Comparison of ENCODE assay signal across 20 mouse cellular contexts in genomic region chr9:24293252-24293959, GRCm38 (mm10).
A peak's percentile ranks its signal among the peaks of the same experiment; 100 is the strongest.
DNase-seq lines count a peak whose midpoint lies in the region; ATAC-seq and TF ChIP-seq lines count a peak whose summit lies in the region.
"Had no signal": no experiment of that assay in that cellular context is flagged by ENCODE, and none has a peak within 500 bp of the region (broad histone marks: within the 10 kb centered on the region; RNA-seq: fewer than 3 reads in every experiment).

No protein-coding gene starts in this region.

- peak; percentile 53; the same call in 1 of the 2 replicates for ATAC-seq in embryonic facial prominence, embryonic 14.5 days (ENCODE audit: low read depth)
- ATAC-seq in hindbrain, embryonic 12.5 days (ENCODE audit: low FRiP score), result peak; percentile 71
- ATAC-seq in hindbrain, postnatal 0 days, result no peak
- 0 out of 2 replicates have a peak, but pooled peaks have one; percentile 37 for ATAC-seq in neural tube, embryonic 12.5 days (ENCODE audit: low FRiP score, low read depth)
- ATAC-seq: CD4-positive, CD25-positive, alpha-beta regulatory T cell, adult 4 months; intestine, embryonic 16.5 days had no signal

- H3K4me3 ChIP-seq in embryonic facial prominence, embryonic 14.5 days (ENCODE audit: low read depth, low read length), result no peak overlapping the region
- no peak overlapping the region for H3K4me3 ChIP-seq in embryonic facial prominence, embryonic 10.5 days
- H3K4me3 ChIP-seq in hindbrain, embryonic 12.5 days, result no peak overlapping the region
- H3K4me3 ChIP-seq in hindbrain, postnatal 0 days (ENCODE audit: low read length), result no peak overlapping the region
- no peak overlapping the region for H3K4me3 ChIP-seq in neural tube, embryonic 12.5 days
- H3K4me3 ChIP-seq: forebrain, embryonic 12.5 days; heart, embryonic 13.5 days had no signal

- 55% methylated on average over 12 of the region's 12 CpGs for WGBS in embryonic facial prominence, embryonic 14.5 days
- WGBS in embryonic facial prominence, embryonic 10.5 days, result 53% methylated on average over 12 of the region's 12 CpGs
- 34% methylated on average over 12 of the region's 12 CpGs for WGBS in hindbrain, embryonic 12.5 days
- 48% methylated on average over 12 of the region's 12 CpGs for whole genome bisulfite sequencing in hindbrain, postnatal 0 days
- WGBS in neural tube, embryonic 12.5 days, result 25% methylated on average over 12 of the region's 12 CpGs

- H3K4me2 ChIP-seq in embryonic facial prominence, embryonic 14.5 days (ENCODE audit: low read depth, low read length), result no peak overlapping the region
- H3K4me2 ChIP-seq in hindbrain, embryonic 12.5 days (replicated peaks), result no peak overlapping the region
- H3K4me2 ChIP-seq in hindbrain, postnatal 0 days (ENCODE audit: low read depth, low read length), result no peak overlapping the region
- H3K4me2 ChIP-seq in neural tube, embryonic 12.5 days (replicated peaks), result no peak overlapping the region
- H3K4me2 ChIP-seq: forebrain, embryonic 12.5 days; heart, embryonic 13.5 days; hindbrain, embryonic 14.5 days had no signal

- H3K9ac ChIP-seq in embryonic facial prominence, embryonic 14.5 days (ENCODE audit: low read depth, low read length), result no peak overlapping the region
- no peak overlapping the region for H3K9ac ChIP-seq in hindbrain, embryonic 12.5 days
- no peak overlapping the region for H3K9ac ChIP-seq in hindbrain, postnatal 0 days (replicated peaks; ENCODE audit: low read length)
- no peak overlapping the region for H3K9ac ChIP-seq in neural tube, embryonic 12.5 days
- H3K9ac ChIP-seq: forebrain, embryonic 12.5 days; heart, embryonic 13.5 days; hindbrain, embryonic 14.5 days had no signal

- no peaks in the 10 kb centered on the region for H3K9me3 ChIP-seq in embryonic facial prominence, embryonic 14.5 days (ENCODE audit: control insufficient read depth, low read length)
- no peaks in the 10 kb centered on the region for H3K9me3 ChIP-seq in embryonic facial prominence, embryonic 10.5 days
- no peaks in the 10 kb centered on the region for H3K9me3 ChIP-seq in hindbrain, embryonic 12.5 days (replicated peaks)
- H3K9me3 ChIP-seq in hindbrain, postnatal 0 days (ENCODE audit: low read length), result no peaks in the 10 kb centered on the region
- no peaks in the 10 kb centered on the region for H3K9me3 ChIP-seq in neural tube, embryonic 12.5 days
- H3K9me3 ChIP-seq: forebrain, embryonic 12.5 days; G1E; heart, embryonic 13.5 days had no signal

- H3K27ac ChIP-seq in embryonic facial prominence, embryonic 14.5 days (replicated peaks; ENCODE audit: low read depth, low read length), result no peak overlapping the region
- H3K27ac ChIP-seq in embryonic facial prominence, embryonic 10.5 days (replicated peaks), result no peak overlapping the region
- no peak overlapping the region for H3K27ac ChIP-seq in hindbrain, embryonic 12.5 days
- no peak overlapping the region for H3K27ac ChIP-seq in hindbrain, postnatal 0 days
- no peak overlapping the region for H3K27ac ChIP-seq in neural tube, embryonic 12.5 days
- H3K27ac ChIP-seq: forebrain, embryonic 12.5 days; heart, embryonic 13.5 days; hindbrain, embryonic 14.5 days had no signal

- H3K4me1 ChIP-seq in embryonic facial prominence, embryonic 14.5 days (ENCODE audit: control insufficient read depth, insufficient read depth, low read length), result no peaks in the 10 kb centered on the region
- H3K4me1 ChIP-seq in embryonic facial prominence, embryonic 10.5 days, result peaks cover 3% of the 10 kb centered on the region; the same call in 1 of the 2 replicates
- H3K4me1 ChIP-seq in hindbrain, embryonic 12.5 days, result no peaks in the 10 kb centered on the region
- no peaks in the 10 kb centered on the region for H3K4me1 ChIP-seq in hindbrain, postnatal 0 days (ENCODE audit: insufficient read depth, low read length)
- peaks cover 6% of the 10 kb centered on the region; the same call in 1 of the 2 replicates for H3K4me1 ChIP-seq in neural tube, embryonic 12.5 days

- no peak for TF ChIP-seq CTCF in hindbrain, postnatal 0 days (IDR thresholded peaks at IDR 0.05; ENCODE audit: low read depth)

- H3K27me3 ChIP-seq in embryonic facial prominence, embryonic 14.5 days (replicated peaks; ENCODE audit: control insufficient read depth, insufficient read depth, low read length), result no peaks in the 10 kb centered on the region
- no peaks in the 10 kb centered on the region for H3K27me3 ChIP-seq in embryonic facial prominence, embryonic 10.5 days (replicated peaks; ENCODE audit: low read depth, poor library complexity, severe bottlenecking)
- H3K27me3 ChIP-seq in hindbrain, embryonic 12.5 days, result peaks cover 4% of the 10 kb centered on the region
- no peaks in the 10 kb centered on the region for H3K27me3 ChIP-seq in hindbrain, postnatal 0 days (ENCODE audit: insufficient read depth, low read length)
- H3K27me3 ChIP-seq in neural tube, embryonic 12.5 days (replicated peaks), result no peaks in the 10 kb centered on the region
- H3K27me3 ChIP-seq: forebrain, embryonic 12.5 days; heart, embryonic 13.5 days had no signal

- no peaks in the 10 kb centered on the region for H3K36me3 ChIP-seq in embryonic facial prominence, embryonic 14.5 days (ENCODE audit: control insufficient read depth, insufficient read depth, low read length)
- H3K36me3 ChIP-seq in embryonic facial prominence, embryonic 10.5 days (replicated peaks), result no peaks in the 10 kb centered on the region
- H3K36me3 ChIP-seq in hindbrain, embryonic 12.5 days, result no peaks in the 10 kb centered on the region
- no peaks in the 10 kb centered on the region for H3K36me3 ChIP-seq in hindbrain, postnatal 0 days (ENCODE audit: insufficient read depth, low read length)
- no peaks in the 10 kb centered on the region for H3K36me3 ChIP-seq in neural tube, embryonic 12.5 days
- H3K36me3 ChIP-seq: forebrain, embryonic 12.5 days; G1E; heart, embryonic 13.5 days had no signal

- peak; percentile 31 for DNase-seq in embryonic facial prominence, embryonic 14.5 days (ENCODE audit: low spot score)
- no peak for DNase-seq in embryonic facial prominence, embryonic 10.5 days (ENCODE audit: low spot score)
- no peak for DNase-seq in hindbrain, postnatal 0 days (ENCODE audit: low spot score)
- DNase-seq in neural tube, embryonic 10.5 days (ENCODE audit: extremely low spot score, low spot score), result no peak
- DNase-seq in cerebellum, adult 9-10 months, result no peak
- DNase-seq: adrenal gland, postnatal 14 days; B cell, adult 2 months; cerebellum, adult 18-20 months; cerebellum, postnatal 10 days; gastrocnemius, postnatal 36 days; heart, adult 11 months; heart, postnatal 36 days had no signal
